Mouse (Mus musculus) forebrain, postnatal 0 days (tissue): ENCODE measurements at regions not wholly inside any gene's neighbourhood (a gene's known extent, or its start where the extent isn't known, plus 50 kb on each side); places are given as distances from the start of the nearest gene placed in this dataset.

Experiments
- ATAC-seq: fragments of 200-750 bp; cut with Nextera tagmentation; 2 replicates; pipeline ENCODE4 v1.8.0; 2017; ENCODE audit warnings: mild to moderate bottlenecking, moderate library complexity
- DNase-seq: peaks from one replicate; pipeline ENCODE4 v3.0.0-alpha.2; 2015
- H3K27ac ChIP-seq: fragments of 300-500 bp; sonication (generic); 2 replicates; pipeline ENCODE4 v1.5.1; 2014; ENCODE audit warnings: low read depth, mild to moderate bottlenecking, antibody characterized with exemption, low read length, moderate library complexity, mixed read lengths
- H3K27me3 ChIP-seq: fragments of 300-500 bp; sonication (generic); 2 replicates; pipeline ENCODE4 v1.6.1; 2014; ENCODE audit warnings: mild to moderate bottlenecking, low read length, mixed read lengths; ENCODE audit not compliant: insufficient read depth
- H3K36me3 ChIP-seq: fragments of 300-500 bp; sonication (generic); 2 replicates; pipeline ENCODE4 v1.6.1; 2014; ENCODE audit warnings: mild to moderate bottlenecking, moderate library complexity; ENCODE audit not compliant: insufficient read depth
- H3K4me1 ChIP-seq: fragments of 300-500 bp; sonication (generic); 2 replicates; pipeline ENCODE4 v1.6.1; 2014; ENCODE audit warnings: antibody characterized with exemption; ENCODE audit not compliant: insufficient read depth
- H3K4me2 ChIP-seq: fragments of 300-500 bp; sonication (generic); 2 replicates; pipeline ENCODE4 v1.6.1; 2014; ENCODE audit warnings: low read depth, mild to moderate bottlenecking, moderate library complexity
- H3K4me3 ChIP-seq: fragments of 300-500 bp; sonication (generic); 2 replicates; pipeline ENCODE4 v1.5.1; 2014; ENCODE audit warnings: low read depth, low read length, mixed read lengths
- H3K9ac ChIP-seq: fragments of 300-500 bp; sonication (generic); 2 replicates; pipeline ENCODE4 v1.6.1; 2014; ENCODE audit warnings: mild to moderate bottlenecking
- H3K9me3 ChIP-seq: fragments of 300-500 bp; sonication (generic); 2 replicates; pipeline ENCODE4 v1.6.1; 2016; ENCODE audit warnings: low read length
- CTCF ChIP-seq: sonication (generic); IDR thresholded peaks from 2 replicates; pipeline ENCODE4 v1.5.1; 2016; ENCODE audit warnings: antibody characterized with exemption, control low read depth, low read depth
- WGBS: fragments of 180-500 bp; shearing (Covaris S2); extraction: QIAGEN DNeasy Blood & Tissue Kit; methylation state at CpG from one replicate; pipeline ENCODE4 v1.1.7; 2014; 5-methylcytosine and 5-hydroxymethylcytosine counted together

- Histone ChIP-seq H3K9me3 (no peaks in the 10 kb centered on the region), H3K4me1 (0 out of 2 replicates have a peak, but pooled peaks cover 3% of the 10 kb centered on the region), H3K36me3 (no peaks in the 10 kb centered on the region), H3K27me3 (no peaks in the 10 kb centered on the region), H3K4me3 (no peak overlapping the region), H3K9ac (no peak overlapping the region), H3K27ac (peak overlapping the region; percentile 29; the same call in 1 of the 2 replicates), H3K4me2 (no peak overlapping the region)
- DNase-seq (no peak), ATAC-seq (no peak)
- TF ChIP-seq CTCF: no peak
- WGBS: 66% methylated on average over 4 of the region's 4 CpGs
Observed at GRCm38 (mm10) chr12:70752911-70753290, 72.4 kb upstream of the Frmd6 start.

- peak; percentile 50; the same call in 1 of the 2 replicates for ATAC-seq
- no peak for DNase-seq
- 91% methylated on average over 3 of the region's 3 CpGs for WGBS
Observed at GRCm38 (mm10) chr12:70753458-70753857, 71.9 kb upstream of the Frmd6 start.

GRCm38 (mm10) chr12:70758080-70758479, 67.2 kb upstream of the Frmd6 start:
- 94% methylated on average over 6 of the region's 6 CpGs for WGBS
- H3K4me2 ChIP-seq: no peak overlapping the region
- no peaks in the 10 kb centered on the region for H3K9me3 ChIP-seq
- no peaks in the 10 kb centered on the region for H3K4me1 ChIP-seq
- TF ChIP-seq CTCF: no peak
- no peak overlapping the region for H3K4me3 ChIP-seq
- no peak overlapping the region for H3K9ac ChIP-seq
- ATAC-seq: no peak
- no peak for DNase-seq
- H3K27ac ChIP-seq: no peak overlapping the region
- no peaks in the 10 kb centered on the region for H3K27me3 ChIP-seq
- H3K36me3 ChIP-seq: no peaks in the 10 kb centered on the region

More at GRCm38 (mm10) chr12:70753458-70753857, 71.9 kb upstream of the Frmd6 start:
- H3K27me3 ChIP-seq: no peaks in the 10 kb centered on the region
- no peak overlapping the region for H3K9ac ChIP-seq
- H3K4me3 ChIP-seq: no peak overlapping the region
- no peaks in the 10 kb centered on the region for H3K9me3 ChIP-seq
- H3K27ac ChIP-seq: no peak overlapping the region
- 0 out of 2 replicates have a peak, but pooled peaks cover 3% of the 10 kb centered on the region for H3K4me1 ChIP-seq
- TF ChIP-seq CTCF: peak; percentile 41
- no peak overlapping the region for H3K4me2 ChIP-seq
- no peaks in the 10 kb centered on the region for H3K36me3 ChIP-seq

- no peak for TF ChIP-seq CTCF
- H3K4me2 ChIP-seq: no peak overlapping the region
- no peak overlapping the region for H3K4me3 ChIP-seq
- H3K36me3 ChIP-seq: no peaks in the 10 kb centered on the region
- no peaks in the 10 kb centered on the region for H3K9me3 ChIP-seq
- H3K27ac ChIP-seq: no peak overlapping the region
- no peak overlapping the region for H3K9ac ChIP-seq
- no peaks in the 10 kb centered on the region for H3K27me3 ChIP-seq
- DNase-seq (no peak), ATAC-seq (no peak)
- no peaks in the 10 kb centered on the region for H3K4me1 ChIP-seq
- WGBS: 88% methylated on average over 12 of the region's 12 CpGs
Observed at GRCm38 (mm10) chr12:70763542-70763941, 61.8 kb upstream of the Frmd6 start.

- no peaks in the 10 kb centered on the region for H3K36me3 ChIP-seq
- no peaks in the 10 kb centered on the region for H3K9me3 ChIP-seq
- WGBS: 80% methylated on average over 4 of the region's 4 CpGs
- H3K27me3 ChIP-seq: no peaks in the 10 kb centered on the region
- no peak overlapping the region for H3K4me3 ChIP-seq
- no peak for ATAC-seq
- no peak overlapping the region for H3K27ac ChIP-seq
- H3K4me2 ChIP-seq: no peak overlapping the region
- no peak for DNase-seq
- no peak for TF ChIP-seq CTCF
- H3K9ac ChIP-seq: no peak overlapping the region
- no peaks in the 10 kb centered on the region for H3K4me1 ChIP-seq
Observed at GRCm38 (mm10) chr12:70766319-70766718, 59.0 kb upstream of the Frmd6 start.

GRCm38 (mm10) chr12:70767959-70768358, 57.4 kb upstream of the Frmd6 start:
- Histone ChIP-seq H3K4me2 (no peak overlapping the region), H3K4me1 (no peaks in the 10 kb centered on the region), H3K27ac (no peak overlapping the region), H3K27me3 (no peaks in the 10 kb centered on the region), H3K36me3 (no peaks in the 10 kb centered on the region), H3K9me3 (no peaks in the 10 kb centered on the region), H3K9ac (no peak overlapping the region), H3K4me3 (no peak overlapping the region)
- no peak for DNase-seq
- TF ChIP-seq CTCF: no peak
- ATAC-seq: no peak
- 66% methylated on average over 4 of the region's 4 CpGs for WGBS

GRCm38 (mm10) chr12:70768745-70769144, 56.6 kb upstream of the Frmd6 start:
- H3K27me3 ChIP-seq: no peaks in the 10 kb centered on the region
- no peaks in the 10 kb centered on the region for H3K36me3 ChIP-seq
- no peak for ATAC-seq
- 82% methylated on average over 9 of the region's 9 CpGs for WGBS
- H3K4me1 ChIP-seq: no peaks in the 10 kb centered on the region
- no peak overlapping the region for H3K27ac ChIP-seq
- no peak overlapping the region for H3K4me3 ChIP-seq
- no peak overlapping the region for H3K4me2 ChIP-seq
- no peak for TF ChIP-seq CTCF
- H3K9ac ChIP-seq: no peak overlapping the region
- DNase-seq: no peak
- H3K9me3 ChIP-seq: no peaks in the 10 kb centered on the region
